Mouse (Mus musculus) kidney, adult 9 months (tissue): ENCODE measurements around the gene Vkorc1l1.

Source experiments
- DNase-seq: peaks from one replicate; pipeline ENCODE4 v3.0.0; 2022

Gene Vkorc1l1

DNA sequence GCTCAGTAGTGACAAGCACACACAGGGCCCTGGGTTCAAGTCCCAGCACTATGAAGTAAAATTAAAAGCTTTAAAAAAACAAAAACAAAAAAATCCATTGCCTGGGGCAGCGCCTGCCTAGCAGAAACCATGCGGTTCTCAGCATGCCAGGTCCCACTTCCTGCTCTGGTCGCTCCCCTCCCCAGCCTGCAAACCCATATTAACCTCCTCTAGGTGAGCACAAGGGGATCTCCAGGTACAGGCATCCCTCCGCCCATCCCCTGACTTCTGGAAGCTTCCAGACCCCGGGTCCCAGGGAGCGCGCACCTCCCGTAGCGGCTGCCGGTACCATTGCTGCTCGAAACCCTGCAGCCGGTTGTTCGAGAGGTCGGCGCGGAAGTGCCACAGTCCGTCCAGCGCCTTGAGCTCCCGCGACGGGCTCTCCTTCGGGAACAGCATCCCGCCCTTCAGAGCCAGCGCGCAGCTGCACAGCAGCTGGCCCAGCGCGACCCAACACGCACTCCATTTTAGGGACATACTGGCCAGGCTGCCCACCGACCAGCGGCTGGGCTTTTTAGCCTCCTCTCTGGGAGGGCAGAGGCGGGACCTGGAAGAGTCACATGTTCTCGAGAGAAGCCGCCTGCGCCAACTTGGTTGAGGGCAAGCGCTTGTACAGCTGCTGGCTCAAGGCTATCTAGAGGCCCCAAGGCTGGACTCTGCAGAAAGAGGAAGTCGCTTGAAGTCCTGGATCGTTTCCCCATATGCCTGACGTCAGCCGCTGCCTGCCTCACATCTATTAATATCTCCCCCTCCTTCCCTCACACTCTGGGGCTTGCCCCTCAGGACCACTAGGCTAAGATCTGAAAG, 60.8 kb downstream of the Vkorc1l1 start, which contains the start of gene Gusb:
Gene Gusb (minus strand): TSS at position 749 of the 846 bp plus-strand sequence.
- DNase-seq = peak; percentile 84

DNA sequence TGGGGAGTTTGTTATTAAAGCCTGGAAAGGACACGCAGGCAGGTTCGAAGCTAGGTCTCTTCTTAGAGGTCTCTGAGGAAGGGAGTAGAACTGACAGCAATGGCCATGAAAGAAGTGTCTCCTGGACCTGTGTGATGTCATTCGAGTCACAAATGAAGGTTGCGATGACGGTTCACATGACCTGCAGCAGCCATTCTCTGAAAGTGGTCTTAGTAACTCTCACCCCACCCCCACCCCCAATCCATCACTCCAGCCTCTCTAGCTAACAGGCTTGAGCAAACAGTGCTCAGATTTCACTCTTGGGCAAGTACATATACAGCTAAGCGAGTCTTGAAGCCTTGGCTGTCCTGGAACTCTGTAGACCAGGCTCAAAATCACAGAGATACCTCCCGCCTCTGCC, 61.5 kb downstream of the Vkorc1l1 start:
- no peak for DNase-seq

GRCm38 (mm10) chr5:130007344-130007743, 65.6 kb downstream of the Vkorc1l1 start:
- no peak for DNase-seq

DNA sequence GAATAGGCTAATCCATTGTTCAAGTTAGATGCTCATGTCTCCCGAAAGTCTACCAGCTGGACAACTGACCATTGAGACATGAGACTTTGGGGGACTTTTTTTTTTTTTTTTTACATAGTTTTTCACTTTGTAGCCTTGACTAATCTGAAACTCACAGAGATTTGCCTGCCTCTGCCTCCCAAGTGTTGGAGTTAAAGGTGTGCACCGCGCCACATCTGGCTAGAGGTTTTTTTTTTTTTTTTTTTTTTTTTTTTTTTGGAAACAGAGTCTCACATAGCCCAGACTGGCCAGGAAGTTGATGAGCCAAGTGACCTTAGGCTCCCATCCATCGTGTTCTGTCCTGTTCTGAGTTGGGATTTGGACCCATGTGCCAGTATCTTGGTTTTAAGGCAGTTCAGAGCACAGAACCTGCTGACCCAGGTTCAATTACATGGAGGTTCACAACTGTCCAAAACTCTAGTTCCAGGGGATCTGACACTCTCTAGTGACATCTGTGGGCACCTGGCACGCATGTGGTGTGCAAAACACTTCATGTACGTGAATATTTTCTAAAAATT, 66.3 kb downstream of the Vkorc1l1 start:
- DNase-seq = no peak

- no peak for DNase-seq
These were observed 68.0 kb downstream of the Vkorc1l1 start for GRCm38 (mm10) chr5:130009784-130010183.

GRCm38 (mm10) chr5:130010961-130011360, 69.2 kb downstream of the Vkorc1l1 start:
- DNase-seq = no peak

DNA sequence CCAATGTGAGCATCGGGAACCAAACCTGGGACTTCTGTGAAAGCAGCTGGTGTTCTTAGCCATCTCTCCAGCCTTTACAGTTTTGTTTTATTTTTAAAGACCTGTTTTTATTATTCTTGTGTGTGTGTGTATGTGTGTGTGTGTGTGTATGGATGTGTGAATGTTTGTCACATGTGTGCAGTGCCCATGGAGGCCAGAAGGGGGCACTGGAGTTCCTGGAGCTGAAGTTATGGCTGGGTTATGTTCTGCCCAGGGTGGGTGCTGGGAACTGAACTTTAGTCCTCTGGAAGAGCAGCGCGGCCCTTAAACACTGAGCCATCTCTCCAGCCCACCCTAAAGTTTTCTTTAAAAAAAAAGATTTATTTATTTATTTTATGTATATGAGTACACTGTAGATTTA, 73.3 kb downstream of the Vkorc1l1 start:
- no peak for DNase-seq

GRCm38 (mm10) chr5:130019461-130019860, 77.7 kb downstream of the Vkorc1l1 start:
- no peak for DNase-seq

GRCm38 (mm10) chr5:130021361-130021966, 79.7 kb downstream of the Vkorc1l1 start:
- DNase-seq = peak; percentile 57

DNA sequence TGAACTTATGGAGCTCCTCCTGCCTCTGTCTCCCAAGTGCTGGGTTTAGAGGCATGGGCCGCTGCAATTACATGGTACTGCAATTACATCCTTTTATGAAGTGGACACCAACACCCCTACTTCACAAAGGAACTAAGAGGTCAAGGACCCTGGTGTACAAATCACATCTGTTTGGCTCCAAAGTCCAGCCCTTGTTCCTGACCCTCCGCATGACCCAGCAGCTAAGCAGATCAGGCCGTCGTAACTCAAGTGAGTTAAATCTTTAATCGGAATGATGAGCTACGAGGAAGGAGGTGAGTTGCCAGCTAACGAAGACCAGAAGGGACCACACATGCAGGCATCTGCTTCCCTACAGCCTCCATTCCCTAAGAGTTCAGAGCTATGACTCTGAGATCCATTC, 80.6 kb downstream of the Vkorc1l1 start:
- DNase-seq = peak; percentile 84

DNA sequence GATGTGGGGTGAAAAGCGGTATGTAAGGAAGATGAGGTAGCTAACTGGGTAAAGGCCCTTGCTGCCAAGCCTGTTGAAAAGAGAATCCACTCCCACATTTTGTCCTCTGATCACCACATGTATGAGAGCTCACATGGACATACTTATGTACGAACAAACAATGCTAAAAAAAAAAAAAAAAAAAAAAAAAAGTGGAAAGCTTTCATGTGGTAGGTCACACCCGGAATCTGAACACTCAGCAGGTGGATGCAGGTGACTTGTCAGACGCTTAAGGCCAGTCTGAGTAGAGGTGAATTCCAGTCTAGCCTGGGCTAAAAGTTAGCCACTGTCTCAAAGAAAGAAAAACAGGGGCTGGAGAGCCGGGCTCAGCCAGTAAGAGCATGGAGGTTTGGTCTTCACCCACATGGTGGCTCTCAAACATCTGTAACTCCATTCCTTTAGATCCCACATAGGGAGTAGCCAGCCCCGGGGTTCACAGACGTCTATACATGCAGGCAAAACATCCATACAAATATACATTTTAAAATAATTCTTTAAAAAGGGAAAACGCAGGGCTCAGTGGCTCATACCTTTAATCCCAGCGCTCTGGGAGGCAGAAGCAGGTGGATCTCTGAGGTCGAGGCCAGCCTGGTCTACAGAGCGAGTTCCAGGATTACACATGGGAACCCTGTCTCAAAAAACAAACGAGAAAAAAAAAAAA, 81.4 kb downstream of the Vkorc1l1 start:
- DNase-seq = no peak

- peak; percentile 98 for DNase-seq
These were observed 82.2 kb downstream of the Vkorc1l1 start for GRCm38 (mm10) chr5:130023767-130024539.

DNA sequence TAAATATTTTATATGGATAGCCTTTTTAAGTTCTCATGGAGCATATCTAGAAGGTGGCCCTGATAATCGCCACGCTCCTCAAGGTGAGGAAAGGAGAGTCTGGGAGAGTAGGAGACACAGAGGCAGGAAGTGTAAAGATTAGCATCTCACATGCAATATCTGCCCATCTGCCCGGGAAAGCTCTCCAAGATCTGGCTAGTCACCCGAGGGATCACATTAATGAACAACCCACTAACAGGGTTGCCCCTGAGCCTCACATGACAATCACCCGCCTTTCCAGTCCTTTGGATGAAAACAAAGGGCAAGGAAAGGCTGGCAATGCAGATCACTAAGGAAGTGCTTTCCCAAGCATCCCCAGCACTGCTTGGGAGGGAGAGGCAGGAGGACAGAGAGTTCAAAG, 85.4 kb downstream of the Vkorc1l1 start:
- DNase-seq = peak; percentile 92

DNA sequence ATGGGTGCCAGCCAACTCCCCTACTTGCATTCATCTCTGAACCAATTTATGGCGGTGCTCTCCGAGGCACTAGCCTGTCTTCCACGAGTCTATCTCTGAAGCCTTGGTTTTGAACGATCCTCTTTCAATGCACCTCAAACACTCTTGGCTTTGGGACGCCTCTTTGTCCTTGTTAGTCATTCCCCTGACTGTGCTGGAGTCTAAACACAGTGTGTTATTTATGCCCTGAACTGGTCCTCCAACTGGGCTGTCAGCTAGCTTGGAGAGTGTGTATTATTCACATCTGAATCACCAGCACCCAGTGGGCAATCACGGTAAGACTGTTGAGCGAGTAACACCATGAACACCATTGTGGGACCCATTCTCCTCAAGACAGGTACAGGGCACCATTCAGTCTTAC, 85.9 kb downstream of the Vkorc1l1 start:
- DNase-seq = no peak

GRCm38 (mm10) chr5:130029142-130029897, 87.5 kb downstream of the Vkorc1l1 start, which contains the start of the genes Asl and Crcp:
Gene Asl, minus strand, starts transcription at chr5:130029247.
Gene Crcp, plus strand, starts transcription at chr5:130029290.
- peak; percentile 87 for DNase-seq

GRCm38 (mm10) chr5:130031410-130032390, 89.9 kb downstream of the Vkorc1l1 start:
- DNase-seq = no peak

DNA sequence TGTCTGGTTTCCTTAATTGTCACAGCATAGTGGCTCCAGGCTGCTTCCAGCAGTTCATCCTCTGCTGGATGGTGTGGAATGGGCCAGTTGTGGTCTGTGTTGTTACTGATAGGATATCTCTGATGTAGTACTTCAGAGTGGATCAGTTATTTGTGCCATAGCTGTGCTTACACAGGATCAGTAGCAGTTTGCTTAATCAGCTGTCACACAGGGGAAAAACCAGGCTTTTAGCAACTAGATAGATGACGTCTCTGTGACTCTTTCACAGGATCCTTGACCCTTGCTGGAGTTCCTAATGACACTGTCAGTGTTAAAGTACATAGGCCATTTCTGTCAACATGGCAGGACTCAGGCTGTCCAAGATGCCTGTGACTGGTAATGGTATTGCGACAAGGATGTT, 92.1 kb downstream of the Vkorc1l1 start:
- DNase-seq = no peak
